Mouse (Mus musculus): Measurements from ENCODE around the gene Sema3d. TPM values are rescaled to one million over a fixed set of nuclear protein-coding genes. Genes with fewer than 3 reads are reported as not detected.

Sema3d gene
- polyA plus RNA-seq, 1 experiment: 10.2 TPM

- Histone ChIP-seq H3K36me3 (ENCODE audit: control insufficient read depth, insufficient read depth) (peaks cover 4% of the 10 kb centered on the region), H3K4me3 (no peak overlapping the region), H3K79me2 (ENCODE audit: control insufficient read depth, insufficient read depth) (no peaks in the 10 kb centered on the region), H3K4me2 (ENCODE audit: low read depth) (no peak overlapping the region), H3K27me3 (ENCODE audit: control insufficient read depth, insufficient read depth, insufficient read length) (no peaks in the 10 kb centered on the region), H3ac (ENCODE audit: control insufficient read depth, insufficient read length) (no peak overlapping the region)
- no peak for TF ChIP-seq TCF12 (IDR thresholded peaks at IDR 0.05; ENCODE audit: insufficient read depth, poor library complexity, severe bottlenecking)
- no peak for TF ChIP-seq CEBPB (IDR thresholded peaks at IDR 0.05; ENCODE audit: insufficient read depth, poor library complexity, severe bottlenecking)
- TF ChIP-seq SRF (IDR thresholded peaks at IDR 0.05; ENCODE audit: control insufficient read depth, insufficient read length, low read depth): no peak
- no peak for TF ChIP-seq POLR2A (IDR thresholded peaks at IDR 0.05; ENCODE audit: insufficient read length, low read depth)
- TF ChIP-seq REST (IDR thresholded peaks at IDR 0.05; ENCODE audit: insufficient read depth, insufficient read length): no peak
- TF ChIP-seq POLR2AphosphoS2 (IDR thresholded peaks at IDR 0.05; ENCODE audit: insufficient read length, low read depth): no peak
- no peak for TF ChIP-seq MYOG (IDR thresholded peaks at IDR 0.05; ENCODE audit: control insufficient read depth in 1 of 3, insufficient read depth in 1 of 3, insufficient read length in 2 of 3, low read depth in 2 of 3)
- no peak for TF ChIP-seq TCF3 (IDR thresholded peaks at IDR 0.05; ENCODE audit: insufficient read length, low read depth)
- no peak for TF ChIP-seq E2F4 (IDR thresholded peaks at IDR 0.05; ENCODE audit: insufficient read depth)
- TF ChIP-seq MYOD1 (IDR thresholded peaks at IDR 0.05; ENCODE audit: control insufficient read depth in 1 of 3, insufficient read length in 2 of 3, low read depth in 2 of 3): no peak
- TF ChIP-seq MAX (IDR thresholded peaks at IDR 0.05; ENCODE audit: low read depth): no peak
- TF ChIP-seq USF1 (IDR thresholded peaks at IDR 0.05; ENCODE audit: low read depth): no peak
These were observed 145.4 kb downstream of the Sema3d start for GRCm38 (mm10) chr5:12528596-12528995.

GRCm38 (mm10) chr5:12529771-12530170 is 146.6 kb downstream of the Sema3d start:
- Histone ChIP-seq H3K4me3 (no peak overlapping the region), H3ac (ENCODE audit: control insufficient read depth, insufficient read length) (no peak overlapping the region), H3K79me2 (ENCODE audit: control insufficient read depth, insufficient read depth) (no peaks in the 10 kb centered on the region), H3K27me3 (ENCODE audit: control insufficient read depth, insufficient read depth, insufficient read length) (no peaks in the 10 kb centered on the region), H3K36me3 (ENCODE audit: control insufficient read depth, insufficient read depth) (peaks cover 4% of the 10 kb centered on the region), H3K4me2 (ENCODE audit: low read depth) (no peak overlapping the region)
- TF ChIP-seq REST (IDR thresholded peaks at IDR 0.05; ENCODE audit: insufficient read depth, insufficient read length) (no peak), E2F4 (IDR thresholded peaks at IDR 0.05; ENCODE audit: insufficient read depth) (no peak), MYOD1 (IDR thresholded peaks at IDR 0.05; ENCODE audit: control insufficient read depth in 1 of 3, insufficient read length in 2 of 3, low read depth in 2 of 3) (no peak), MYOG (IDR thresholded peaks at IDR 0.05; ENCODE audit: control insufficient read depth in 1 of 3, insufficient read depth in 1 of 3, insufficient read length in 2 of 3, low read depth in 2 of 3) (no peak), CEBPB (IDR thresholded peaks at IDR 0.05; ENCODE audit: insufficient read depth, poor library complexity, severe bottlenecking) (no peak), SRF (IDR thresholded peaks at IDR 0.05; ENCODE audit: control insufficient read depth, insufficient read length, low read depth) (no peak), POLR2AphosphoS2 (IDR thresholded peaks at IDR 0.05; ENCODE audit: insufficient read length, low read depth) (no peak), TCF3 (IDR thresholded peaks at IDR 0.05; ENCODE audit: insufficient read length, low read depth) (no peak), POLR2A (IDR thresholded peaks at IDR 0.05; ENCODE audit: insufficient read length, low read depth) (no peak)

GRCm38 (mm10) chr5:12541268-12541667 is 158.1 kb downstream of the Sema3d start:
- no peak overlapping the region for H3K4me2 ChIP-seq (ENCODE audit: low read depth)
- no peak overlapping the region for H3K4me3 ChIP-seq
- no peaks in the 10 kb centered on the region for H3K79me2 ChIP-seq (ENCODE audit: control insufficient read depth, insufficient read depth)
- no peaks in the 10 kb centered on the region for H3K36me3 ChIP-seq (ENCODE audit: control insufficient read depth, insufficient read depth)
- TF ChIP-seq MYOG (IDR thresholded peaks at IDR 0.05; ENCODE audit: control insufficient read depth in 1 of 3, insufficient read depth in 1 of 3, insufficient read length in 2 of 3, low read depth in 2 of 3) (no peak), POLR2A (IDR thresholded peaks at IDR 0.05; ENCODE audit: insufficient read length, low read depth) (no peak), E2F4 (IDR thresholded peaks at IDR 0.05; ENCODE audit: insufficient read depth) (no peak), MAX (IDR thresholded peaks at IDR 0.05; ENCODE audit: low read depth) (no peak), REST (IDR thresholded peaks at IDR 0.05; ENCODE audit: insufficient read depth, insufficient read length) (no peak), MYOD1 (IDR thresholded peaks at IDR 0.05; ENCODE audit: control insufficient read depth in 1 of 3, insufficient read length in 2 of 3, low read depth in 2 of 3) (no peak), USF1 (IDR thresholded peaks at IDR 0.05; ENCODE audit: low read depth) (no peak), TCF12 (IDR thresholded peaks at IDR 0.05; ENCODE audit: insufficient read depth, poor library complexity, severe bottlenecking) (no peak), TCF3 (IDR thresholded peaks at IDR 0.05; ENCODE audit: insufficient read length, low read depth) (no peak), SRF (IDR thresholded peaks at IDR 0.05; ENCODE audit: control insufficient read depth, insufficient read length, low read depth) (no peak), POLR2AphosphoS2 (IDR thresholded peaks at IDR 0.05; ENCODE audit: insufficient read length, low read depth) (no peak), CEBPB (IDR thresholded peaks at IDR 0.05; ENCODE audit: insufficient read depth, poor library complexity, severe bottlenecking) (no peak)
- no peaks in the 10 kb centered on the region for H3K27me3 ChIP-seq (ENCODE audit: control insufficient read depth, insufficient read depth, insufficient read length)
- no peak overlapping the region for H3ac ChIP-seq (ENCODE audit: control insufficient read depth, insufficient read length)

- H3K4me2 ChIP-seq (ENCODE audit: low read depth): peak overlapping the region; percentile 16
- no peak for TF ChIP-seq CEBPB (IDR thresholded peaks at IDR 0.05; ENCODE audit: insufficient read depth, poor library complexity, severe bottlenecking)
- no peak for TF ChIP-seq E2F4 (IDR thresholded peaks at IDR 0.05; ENCODE audit: insufficient read depth)
- TF ChIP-seq SRF (IDR thresholded peaks at IDR 0.05; ENCODE audit: control insufficient read depth, insufficient read length, low read depth): no peak
- TF ChIP-seq POLR2A (IDR thresholded peaks at IDR 0.05; ENCODE audit: insufficient read length, low read depth): no peak
- no peak for TF ChIP-seq REST (IDR thresholded peaks at IDR 0.05; ENCODE audit: insufficient read depth, insufficient read length)
- no peak for TF ChIP-seq MYOD1 (IDR thresholded peaks at IDR 0.05; ENCODE audit: control insufficient read depth in 1 of 3, insufficient read length in 2 of 3, low read depth in 2 of 3)
- TF ChIP-seq TCF3 (IDR thresholded peaks at IDR 0.05; ENCODE audit: insufficient read length, low read depth): no peak
- no peak for TF ChIP-seq POLR2AphosphoS2 (IDR thresholded peaks at IDR 0.05; ENCODE audit: insufficient read length, low read depth)
- TF ChIP-seq USF1 (IDR thresholded peaks at IDR 0.05; ENCODE audit: low read depth): no peak
- no peak for TF ChIP-seq MAX (IDR thresholded peaks at IDR 0.05; ENCODE audit: low read depth)
- no peak for TF ChIP-seq TCF12 (IDR thresholded peaks at IDR 0.05; ENCODE audit: insufficient read depth, poor library complexity, severe bottlenecking)
- TF ChIP-seq MYOG (IDR thresholded peaks at IDR 0.05; ENCODE audit: control insufficient read depth in 1 of 3, insufficient read depth in 1 of 3, insufficient read length in 2 of 3, low read depth in 2 of 3): no peak
- peaks cover 6% of the 10 kb centered on the region for H3K36me3 ChIP-seq (ENCODE audit: control insufficient read depth, insufficient read depth)
- no peaks in the 10 kb centered on the region for H3K27me3 ChIP-seq (ENCODE audit: control insufficient read depth, insufficient read depth, insufficient read length)
- no peaks in the 10 kb centered on the region for H3K79me2 ChIP-seq (ENCODE audit: control insufficient read depth, insufficient read depth)
- no peak overlapping the region for H3K4me3 ChIP-seq
- H3ac ChIP-seq (ENCODE audit: control insufficient read depth, insufficient read length): no peak overlapping the region
These were observed 166.0 kb downstream of the Sema3d start for GRCm38 (mm10) chr5:12549046-12549669.

Data from myocyte (in vitro differentiated cells).